Mouse (Mus musculus) kidney, adult 2 months (tissue): Measurements from ENCODE around the gene Sept4. TPM values are rescaled to one million over a fixed set of nuclear protein-coding genes. Genes with fewer than 3 reads are reported as not detected.

ENCODE experiments used
- DNase-seq: peaks from one replicate; pipeline ENCODE4 v3.0.0; 2021
- H3K27ac ChIP-seq: fragments of 200-500 bp; 2 replicates; pipeline ENCODE4 v1.5.1; 2012; ENCODE audit warnings: low read depth, low read length, control low read depth, inconsistent platforms; ENCODE audit not compliant: insufficient read depth
- H3K27me3 ChIP-seq: fragments of 200-500 bp; replicated peaks from 2 replicates; pipeline ENCODE4 v1.6.1; 2012; ENCODE audit warnings: mild to moderate bottlenecking, moderate library complexity, low read length, inconsistent platforms; ENCODE audit not compliant: control insufficient read depth, insufficient read depth
- H3K36me3 ChIP-seq: fragments of 200-500 bp; 2 replicates; pipeline ENCODE4 v1.6.1; 2012; ENCODE audit warnings: mild to moderate bottlenecking, moderate library complexity, low read length, inconsistent platforms; ENCODE audit not compliant: control insufficient read depth, insufficient read depth
- H3K4me1 ChIP-seq: fragments of 200-500 bp; 2 replicates; pipeline ENCODE4 v1.6.1; 2011; ENCODE audit warnings: low read length; ENCODE audit not compliant: control insufficient read depth, insufficient read depth
- H3K4me3 ChIP-seq: fragments of 200-500 bp; 2 replicates; pipeline ENCODE4 v1.5.1; 2011; ENCODE audit warnings: mild to moderate bottlenecking, low read depth, low read length, control low read depth; ENCODE audit not compliant: insufficient read depth
- CTCF ChIP-seq: fragments of 200-500 bp; conservative IDR thresholded peaks from 2 replicates; pipeline ENCODE4 v1.5.1; 2011; ENCODE audit warnings: low read depth, mild to moderate bottlenecking, control low read depth, low read length, moderate library complexity, mixed read lengths; ENCODE audit not compliant: insufficient read depth, insufficient read length
- POLR2A ChIP-seq: fragments of 200-500 bp; IDR thresholded peaks from one replicate; pipeline ENCODE4 v1.6.1; 2011; ENCODE audit warnings: low read depth, low read length, control low read depth
- WGBS: fragments of 180-500 bp; shearing (Covaris S2); methylation state at CpG from one replicate; pipeline ENCODE4 v1.1.7; 2018; 5-methylcytosine and 5-hydroxymethylcytosine counted together
- polyA plus RNA-seq: library from polyadenylated mRNA; depleted of rRNA; stranded (reverse); fragments of >200 nt; gene quantifications from 2 replicates; pipeline ENCODE4 v1.2.3, GENCODE M21; 2012; rRNA removed

Gene Sept4
- polyA plus RNA-seq, 1 experiment, result 43.1 TPM

GRCm38 (mm10) chr11:87616790-87617474 is 48.2 kb downstream of the Sept4 start, which contains the start of gene Hsf5:
Hsf5 (plus strand) TSS chr11:87617164.
- Histone ChIP-seq H3K4me3 (no peak within 1 kb of the TSS), H3K4me1 (no peaks in the 10 kb centered on the region), H3K36me3 (peaks cover 21% of the 10 kb centered on the region)

GRCm38 (mm10) chr11:87617606-87618005 is 48.9 kb downstream of the Sept4 start:
- Histone ChIP-seq H3K27ac (no peak overlapping the region), H3K27me3 (no peaks in the 10 kb centered on the region), H3K4me1 (no peaks in the 10 kb centered on the region), H3K4me3 (no peak overlapping the region), H3K36me3 (peaks cover 19% of the 10 kb centered on the region)
- no peak for DNase-seq
- WGBS, result 96% methylated on average over 32 of the region's 32 CpGs
- TF ChIP-seq CTCF, result no peak
- TF ChIP-seq POLR2A, result no peak

More at GRCm38 (mm10) chr11:87616790-87617474, 48.2 kb downstream of the Sept4 start, which contains the start of gene Hsf5:
- TF ChIP-seq CTCF (no peak), POLR2A (no peak)
- Histone ChIP-seq H3K27ac (no peak within 1 kb of the TSS), H3K27me3 (no peaks in the 10 kb centered on the region)
- DNase-seq, result no peak
- WGBS, result 94% methylated on average over 69 of the region's 69 CpGs

GRCm38 (mm10) chr11:87623160-87623559 is 54.5 kb downstream of the Sept4 start:
- no peaks in the 10 kb centered on the region for H3K27me3 ChIP-seq
- H3K36me3 ChIP-seq, result peaks cover 3% of the 10 kb centered on the region
- H3K4me1 ChIP-seq, result no peaks in the 10 kb centered on the region
- no peak overlapping the region for H3K27ac ChIP-seq
- 50% methylated on average over 4 of the region's 4 CpGs for WGBS
- no peak for TF ChIP-seq CTCF
- no peak for TF ChIP-seq POLR2A
- no peak overlapping the region for H3K4me3 ChIP-seq
- no peak for DNase-seq

- H3K36me3 ChIP-seq, result no peaks in the 10 kb centered on the region; the same call in 1 of the 2 replicates
- H3K27me3 ChIP-seq, result no peaks in the 10 kb centered on the region
- WGBS, result 13% methylated on average over 10 of the region's 10 CpGs
- H3K27ac ChIP-seq, result no peak overlapping the region
- DNase-seq, result peak; percentile 49
- no peaks in the 10 kb centered on the region for H3K4me1 ChIP-seq
- H3K4me3 ChIP-seq, result no peak overlapping the region
- TF ChIP-seq CTCF (peak; percentile 71), POLR2A (no peak)
These were observed 61.2 kb downstream of the Sept4 start for GRCm38 (mm10) chr11:87629859-87630258.

- WGBS, result 34% methylated on average over 2 of the region's 2 CpGs
- DNase-seq, result no peak
- TF ChIP-seq POLR2A (no peak), CTCF (no peak)
- peak overlapping the region; percentile 34 for H3K27ac ChIP-seq
- H3K4me3 ChIP-seq, result peak overlapping the region; percentile 49
- H3K4me1 ChIP-seq, result no peaks in the 10 kb centered on the region; the same call in 1 of the 2 replicates
- no peaks in the 10 kb centered on the region for H3K36me3 ChIP-seq
- no peaks in the 10 kb centered on the region for H3K27me3 ChIP-seq
These were observed 70.1 kb downstream of the Sept4 start for GRCm38 (mm10) chr11:87638793-87639192.

- H3K4me1 ChIP-seq, result no peaks in the 10 kb centered on the region; the same call in 1 of the 2 replicates
- H3K4me3 ChIP-seq, result peak overlapping the region; percentile 49
- peak overlapping the region; percentile 34 for H3K27ac ChIP-seq
- TF ChIP-seq CTCF, result no peak
- TF ChIP-seq POLR2A, result peak; percentile 72
- H3K36me3 ChIP-seq, result no peaks in the 10 kb centered on the region
- whole genome bisulfite sequencing, result under 1% methylated on average over 29 of the region's 29 CpGs
- DNase-seq, result peak; percentile 73
- no peaks in the 10 kb centered on the region for H3K27me3 ChIP-seq
These were observed 70.5 kb downstream of the Sept4 start for GRCm38 (mm10) chr11:87639206-87639605.

Other genes starting within 250 kb of the Sept4 start
- 0.62 and 0.70 TPM in 2 replicates for gene Ppm1e, start 209.9 kb upstream of the Sept4 start, polyA plus RNA-seq
- gene Rad51c, start 163.9 kb upstream of the Sept4 start, polyA plus RNA-seq, result 0.46 and 0.77 TPM in 2 replicates
- 0.08 and 0.34 TPM in 2 replicates for gene Tex14, start 163.8 kb upstream of the Sept4 start, polyA plus RNA-seq
- not detected in 2 replicates for gene Gm11492, start 2.2 kb upstream of the Sept4 start, polyA plus RNA-seq
- gene Mtmr4, start 23.3 kb downstream of the Sept4 start, polyA plus RNA-seq, result 26.0 and 29.3 TPM in 2 replicates
- 0.05 and 0.12 TPM in 2 replicates for gene Hsf5, start 48.3 kb downstream of the Sept4 start, polyA plus RNA-seq
- gene Rnf43, start 93.8 kb downstream of the Sept4 start, polyA plus RNA-seq, result 4.0 and 4.6 TPM in 2 replicates
- gene Supt4a, start 168.6 kb downstream of the Sept4 start, polyA plus RNA-seq, result 96.9 and 135 TPM in 2 replicates
- 3.1 and 4.2 TPM in 2 replicates for gene Tspoap1, start 191.6 kb downstream of the Sept4 start, polyA plus RNA-seq
- gene Mpo, start 224.7 kb downstream of the Sept4 start, polyA plus RNA-seq, result 0.05 TPM in 1 of 2 replicates, not detected in the other